Mouse (Mus musculus): ENCODE measurements around the gene Mfsd8. TPM values are rescaled to one million over a fixed set of nuclear protein-coding genes. Genes with fewer than 3 reads are reported as not detected.
A peak's percentile ranks its signal among the peaks of the same experiment; 100 is the strongest.
"Not testable (repeated sequence)": the region's sequence is repeated elsewhere in the genome, so short reads cannot be mapped to it uniquely, and the experiment has no call there.

The Mfsd8 gene
- polyA plus RNA-seq (2015; fragmentation: Nextera tagmentation; extraction: Ambion mirVana), result 10.5 and 11.0 TPM in 2 replicates

GRCm38 (mm10) chr3:40846473-40846956 lies at the start of gene Mfsd8:
Gene Mfsd8, minus strand, starts transcription at chr3:40846886.
- not testable (repeated sequence) for H3K36me3 ChIP-seq; H3K4me1 ChIP-seq (replicated peaks); H3K9me3 ChIP-seq; H3K27me3 ChIP-seq
- Histone ChIP-seq H3K4me3 (peak within 1 kb of the TSS; percentile 58), H3K9ac (peak within 1 kb of the TSS; percentile 68), H3K4me2 (peak within 1 kb of the TSS; percentile 71), H3K27ac (replicated peaks) (peak within 1 kb of the TSS; percentile 84)
- WGBS, result under 1% methylated on average over 37 of the region's 39 CpGs
- ATAC-seq (ENCODE audit: low FRiP score, low read depth), result peak; percentile 99

DNA sequence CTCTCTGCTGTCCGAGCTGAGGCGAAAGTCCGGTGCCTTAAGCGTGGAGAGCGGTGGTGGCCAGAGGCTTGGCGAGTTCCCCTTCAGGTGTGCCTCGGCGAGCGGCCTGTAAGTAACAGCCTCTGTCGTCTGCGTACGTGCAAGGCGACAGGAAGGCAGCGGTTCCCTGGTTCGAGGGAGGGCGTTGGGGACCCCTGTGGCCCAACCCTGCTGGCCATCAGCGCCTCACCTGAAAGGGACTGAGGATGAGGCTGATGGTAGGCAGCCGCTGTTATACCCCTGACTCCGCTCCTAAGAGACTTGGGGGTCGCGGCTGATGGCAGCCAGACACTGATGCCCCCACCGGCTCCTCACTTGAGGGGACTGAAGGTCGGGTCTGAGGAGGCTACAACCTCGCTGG lies 47.6 kb upstream of the Mfsd8 start:
- not testable (repeated sequence) for H3K36me3 ChIP-seq; ATAC-seq (ENCODE audit: low FRiP score, low read depth)
- under 1% methylated on average over 21 of the region's 24 CpGs for WGBS

DNA sequence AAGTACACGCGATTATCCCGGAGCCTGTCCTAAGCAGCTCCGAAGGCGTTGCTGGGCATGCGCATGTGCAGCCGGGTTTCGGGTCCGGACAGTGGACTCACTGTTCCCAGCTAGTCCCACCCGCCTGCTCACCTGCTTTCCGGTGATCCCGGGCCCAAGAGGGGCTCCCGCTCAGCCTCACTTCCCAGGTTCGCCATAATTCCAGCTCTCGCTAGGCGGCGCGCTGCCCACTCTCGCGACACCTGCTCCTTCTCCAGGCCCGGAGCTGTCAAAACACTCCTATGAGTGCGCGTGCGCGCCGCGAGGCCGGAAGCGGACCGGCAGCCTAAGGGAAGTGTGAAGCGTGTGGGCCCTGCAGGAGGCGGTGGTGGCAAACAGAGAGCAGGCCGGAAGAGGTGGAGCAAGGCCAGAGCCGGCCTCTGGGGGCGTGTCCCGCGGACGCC lies 47.2 kb upstream of the Mfsd8 start:
- peak; percentile 100 for ATAC-seq (ENCODE audit: low FRiP score, low read depth)
- peaks cover 12% of the 10 kb centered on the region for H3K4me1 ChIP-seq (replicated peaks)
- H3K9ac ChIP-seq, result peak overlapping the region; percentile 48
- H3K9me3 ChIP-seq, H3K36me3 ChIP-seq, H3K27me3 ChIP-seq: not testable (repeated sequence)
- WGBS, result under 1% methylated on average over 35 of the region's 38 CpGs
- H3K4me3 ChIP-seq, result peak overlapping the region; percentile 70
- peak overlapping the region; percentile 70 for H3K27ac ChIP-seq (replicated peaks)
- peak overlapping the region; percentile 73 for H3K4me2 ChIP-seq

More for the DNA sequence above, 47.6 kb upstream of the Mfsd8 start:
- H3K27me3 ChIP-seq, H3K9me3 ChIP-seq: not testable (repeated sequence)
- peak overlapping the region; percentile 73 for H3K4me2 ChIP-seq
- H3K4me1 ChIP-seq (replicated peaks), result peaks cover 12% of the 10 kb centered on the region
- H3K9ac ChIP-seq, result peak overlapping the region; percentile 76
- H3K27ac ChIP-seq (replicated peaks), result peak overlapping the region; percentile 75
- peak overlapping the region; percentile 70 for H3K4me3 ChIP-seq

- H3K9ac ChIP-seq, result not testable (repeated sequence)
These were observed 6.5 kb upstream of the Mfsd8 start for GRCm38 (mm10) chr3:40853123-40853738.

GRCm38 (mm10) chr3:40847936-40848335 lies 1.2 kb upstream of the Mfsd8 start:
- H3K27ac ChIP-seq (replicated peaks); H3K9ac ChIP-seq; H3K4me1 ChIP-seq (replicated peaks); H3K27me3 ChIP-seq; H3K36me3 ChIP-seq; ATAC-seq (ENCODE audit: low FRiP score, low read depth); H3K9me3 ChIP-seq; H3K4me3 ChIP-seq: not testable (repeated sequence)
- 88% methylated on average over 2 of the region's 2 CpGs for WGBS
- H3K4me2 ChIP-seq, result peak overlapping the region; percentile 71

More at GRCm38 (mm10) chr3:40853123-40853738, 6.5 kb upstream of the Mfsd8 start:
- H3K27ac ChIP-seq (replicated peaks); H3K4me1 ChIP-seq (replicated peaks); ATAC-seq (ENCODE audit: low FRiP score, low read depth); H3K4me3 ChIP-seq; H3K4me2 ChIP-seq; H3K27me3 ChIP-seq; H3K36me3 ChIP-seq; H3K9me3 ChIP-seq: not testable (repeated sequence)
- 95% methylated on average over 3 of the region's 3 CpGs for WGBS

- H3K27ac ChIP-seq (replicated peaks), result peak overlapping the region; percentile 84
- peak overlapping the region; percentile 71 for H3K4me2 ChIP-seq
- peak overlapping the region; percentile 68 for H3K9ac ChIP-seq
- not testable (repeated sequence) for H3K36me3 ChIP-seq; H3K27me3 ChIP-seq; H3K4me1 ChIP-seq (replicated peaks); H3K9me3 ChIP-seq; ATAC-seq (ENCODE audit: low FRiP score, low read depth)
- H3K4me3 ChIP-seq, result peak overlapping the region; percentile 58
- 2% methylated on average over 17 of the region's 21 CpGs for WGBS
These were observed 332 bp upstream of the Mfsd8 start for GRCm38 (mm10) chr3:40847018-40847417.

DNA sequence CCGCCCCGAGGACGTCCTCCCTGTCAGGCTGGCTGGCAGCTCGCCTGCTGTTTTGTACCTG lies 101 bp upstream of the Mfsd8 start, which contains the start of gene Abhd18:
TSS of gene Abhd18 (plus strand) at position 14 of the 61 bp plus-strand sequence.
- no CpG with 5 or more reads among the region's 4 CpGs for WGBS

DNA sequence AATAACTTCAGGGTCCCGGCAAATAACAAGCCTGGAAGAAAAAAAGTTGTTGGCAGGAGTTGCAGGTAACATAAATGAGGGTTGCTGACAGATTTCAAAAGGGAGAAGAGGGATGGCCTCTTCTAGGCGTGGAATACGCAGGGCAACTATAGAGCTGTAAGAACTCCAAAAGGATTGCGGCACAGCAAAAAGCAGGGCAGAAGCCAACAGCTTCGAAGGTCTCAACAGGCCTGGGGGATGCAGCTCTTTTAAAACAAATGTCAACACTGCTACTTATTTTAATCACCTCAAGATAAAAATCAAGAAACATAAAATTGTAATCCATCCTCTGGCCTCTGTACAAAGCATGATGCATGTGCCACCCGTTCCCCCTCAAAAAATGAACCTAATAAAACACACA lies 1.2 kb downstream of the Mfsd8 start:
- 79% methylated on average over 6 of the region's 6 CpGs for WGBS

More for the DNA sequence above, 101 bp upstream of the Mfsd8 start, which contains the start of gene Abhd18:
- not testable (repeated sequence) for H3K27me3 ChIP-seq; H3K9me3 ChIP-seq; H3K36me3 ChIP-seq; H3K4me1 ChIP-seq (replicated peaks); ATAC-seq (ENCODE audit: low FRiP score, low read depth)
- H3K4me3 ChIP-seq, result peak within 1 kb of the TSS; percentile 58
- H3K4me2 ChIP-seq, result peak within 1 kb of the TSS; percentile 71
- H3K27ac ChIP-seq (replicated peaks), result peak within 1 kb of the TSS; percentile 84
- H3K9ac ChIP-seq, result peak within 1 kb of the TSS; percentile 68

DNA sequence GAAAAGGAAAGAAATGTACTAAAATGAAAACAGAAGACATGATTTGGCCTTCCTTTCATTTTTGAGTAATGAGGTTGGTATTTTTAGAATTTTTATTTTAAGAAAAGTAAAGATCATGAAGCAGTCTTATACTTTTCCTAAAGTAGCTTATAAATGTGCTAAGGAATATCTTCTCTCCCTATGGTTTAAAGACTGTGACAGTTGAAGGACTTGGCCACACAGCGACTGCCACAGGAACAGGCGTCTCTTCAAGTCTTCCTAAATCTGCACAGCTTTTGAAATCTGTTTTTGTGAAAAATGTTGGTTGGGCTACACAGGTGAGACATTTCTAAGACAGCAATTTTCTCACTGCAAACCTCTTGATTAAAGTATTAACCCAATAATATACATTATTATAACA lies 33.4 kb downstream of the Mfsd8 start:
- no peak overlapping the region for H3K4me2 ChIP-seq
- ATAC-seq (ENCODE audit: low FRiP score, low read depth), result no peak
- H3K4me1 ChIP-seq (replicated peaks), result no peaks in the 10 kb centered on the region
- no peak overlapping the region for H3K27ac ChIP-seq (replicated peaks)
- no peaks in the 10 kb centered on the region for H3K9me3 ChIP-seq
- WGBS, result 94% methylated on average over 2 of the region's 2 CpGs
- no peak overlapping the region for H3K4me3 ChIP-seq
- H3K27me3 ChIP-seq, result no peaks in the 10 kb centered on the region
- peaks cover 41% of the 10 kb centered on the region for H3K36me3 ChIP-seq
- H3K9ac ChIP-seq, result no peak overlapping the region

More for the DNA sequence above, 1.2 kb downstream of the Mfsd8 start:
- not testable (repeated sequence) for H3K9me3 ChIP-seq; ATAC-seq (ENCODE audit: low FRiP score, low read depth); H3K27me3 ChIP-seq; H3K4me1 ChIP-seq (replicated peaks); H3K36me3 ChIP-seq
- Histone ChIP-seq H3K4me3 (peak overlapping the region; percentile 58), H3K27ac (replicated peaks) (peak overlapping the region; percentile 42; the same call in 1 of the 2 replicates), H3K9ac (0 out of 2 replicates have a peak overlapping the region, but pooled peaks have one; percentile 54), H3K4me2 (peak overlapping the region; percentile 71)

GRCm38 (mm10) chr3:40809894-40810293 lies 36.8 kb downstream of the Mfsd8 start:
- ATAC-seq (ENCODE audit: low FRiP score, low read depth), result no peak
- H3K27me3 ChIP-seq, result no peaks in the 10 kb centered on the region
- WGBS, result 52% methylated on average over 2 of the region's 2 CpGs
- H3K9me3 ChIP-seq, result no peaks in the 10 kb centered on the region
- no peak overlapping the region for H3K4me3 ChIP-seq
- H3K36me3 ChIP-seq, result peaks cover 43% of the 10 kb centered on the region
- no peaks in the 10 kb centered on the region for H3K4me1 ChIP-seq (replicated peaks)
- no peak overlapping the region for H3K27ac ChIP-seq (replicated peaks)
- no peak overlapping the region for H3K9ac ChIP-seq
- H3K4me2 ChIP-seq, result no peak overlapping the region

DNA sequence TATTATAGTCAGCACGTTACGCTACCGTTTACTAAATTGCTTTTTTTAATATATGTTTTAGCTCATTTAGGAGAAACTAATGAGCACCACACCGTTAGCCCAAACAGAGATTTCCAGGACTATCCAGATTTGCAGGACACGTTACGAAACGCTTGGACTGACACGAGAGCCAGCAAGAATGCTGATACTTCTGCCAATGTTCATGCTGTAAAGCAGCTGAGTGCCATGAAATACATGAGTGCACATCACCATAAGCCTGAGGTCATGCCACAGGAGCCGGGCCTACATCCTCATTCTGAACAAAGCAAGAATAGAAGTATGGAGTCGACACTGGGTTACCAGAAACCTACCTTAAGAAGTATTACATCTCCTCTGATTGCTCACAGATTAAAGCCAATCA lies 38.0 kb downstream of the Mfsd8 start:
- H3K9me3 ChIP-seq, result no peaks in the 10 kb centered on the region
- no peaks in the 10 kb centered on the region for H3K27me3 ChIP-seq
- peaks cover 39% of the 10 kb centered on the region for H3K36me3 ChIP-seq

DNA sequence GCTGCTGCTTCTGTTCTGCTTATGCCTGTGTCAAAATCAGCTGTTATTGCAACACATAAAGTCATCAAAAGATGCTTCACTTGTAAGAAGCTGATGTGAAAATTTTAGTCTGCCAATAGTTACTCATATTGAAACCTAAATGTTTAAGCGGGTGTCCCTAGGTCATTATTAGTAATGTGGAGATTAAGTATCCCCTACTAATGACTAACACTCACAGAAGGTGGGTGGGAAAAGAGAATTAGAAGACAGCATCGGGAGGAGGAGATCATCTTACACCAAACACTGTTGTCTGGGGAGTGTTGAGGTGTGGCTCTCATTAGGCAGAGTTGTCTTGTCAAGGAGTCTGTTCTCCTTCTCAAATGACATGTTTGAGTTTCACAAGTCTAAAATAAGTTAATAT lies 39.8 kb downstream of the Mfsd8 start:
- Histone ChIP-seq H3K36me3 (peaks cover 34% of the 10 kb centered on the region), H3K9me3 (no peaks in the 10 kb centered on the region), H3K9ac (no peak overlapping the region), H3K27me3 (no peaks in the 10 kb centered on the region), H3K4me1 (replicated peaks) (no peaks in the 10 kb centered on the region), H3K4me3 (no peak overlapping the region), H3K4me2 (no peak overlapping the region), H3K27ac (replicated peaks) (no peak overlapping the region)
- ATAC-seq (ENCODE audit: low FRiP score, low read depth), result no peak
- 84% methylated on average over 2 of the region's 2 CpGs for WGBS

More for the DNA sequence above, 38.0 kb downstream of the Mfsd8 start:
- H3K4me1 ChIP-seq (replicated peaks), result no peaks in the 10 kb centered on the region
- H3K4me2 ChIP-seq, result no peak overlapping the region
- H3K9ac ChIP-seq, result no peak overlapping the region
- WGBS, result 90% methylated on average over 10 of the region's 10 CpGs
- H3K4me3 ChIP-seq, result no peak overlapping the region
- H3K27ac ChIP-seq (replicated peaks), result no peak overlapping the region
- no peak for ATAC-seq (ENCODE audit: low FRiP score, low read depth)

DNA sequence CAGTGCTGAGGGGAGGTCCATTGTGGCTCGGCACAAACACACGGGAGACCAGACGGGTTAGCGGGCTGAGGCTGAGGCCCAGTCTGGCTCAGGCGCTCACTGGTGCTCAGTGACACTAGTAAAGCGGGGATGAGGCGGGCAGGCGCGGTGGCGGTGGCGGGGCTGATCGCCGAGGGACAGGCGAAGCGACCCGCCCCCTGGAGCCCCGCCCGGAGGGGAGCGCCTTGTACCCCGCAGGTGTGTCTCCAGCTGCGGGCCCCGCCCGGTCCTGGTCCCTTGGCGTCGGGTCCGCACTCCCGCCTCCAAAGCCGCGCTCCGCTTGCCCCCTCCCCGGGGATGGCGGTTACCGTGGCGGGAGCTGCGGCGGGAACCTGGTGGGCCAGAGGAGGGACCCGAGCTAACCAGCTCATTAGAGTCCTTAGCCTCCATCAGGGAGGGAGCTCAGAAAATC lies 46.3 kb downstream of the Mfsd8 start:
- H3K36me3 ChIP-seq, result peaks cover 8% of the 10 kb centered on the region
- peak overlapping the region; percentile 76 for H3K9ac ChIP-seq
- H3K27ac ChIP-seq (replicated peaks), result peak overlapping the region; percentile 64
- H3K27me3 ChIP-seq, result no peaks in the 10 kb centered on the region
- peaks cover 16% of the 10 kb centered on the region for H3K4me1 ChIP-seq (replicated peaks)
- H3K9me3 ChIP-seq, result no peaks in the 10 kb centered on the region
- H3K4me3 ChIP-seq, result peak overlapping the region; percentile 78
- 1% methylated on average over 26 of the region's 37 CpGs for WGBS
- peak overlapping the region; percentile 97 for H3K4me2 ChIP-seq
- no peak for ATAC-seq (ENCODE audit: low FRiP score, low read depth)

All from hindbrain, embryonic 15.5 days (tissue).